Mouse (Mus musculus) kidney, embryonic 16.5 days (tissue): ENCODE measurements around the gene Prss56. TPM values are rescaled to one million over a fixed set of nuclear protein-coding genes. Genes with fewer than 3 reads are reported as not detected.

Experiments used
- ATAC-seq: fragments of 200-750 bp; cut with Nextera tagmentation; 2 replicates; pipeline ENCODE4 v1.8.0; 2017; ENCODE audit warnings: moderate TSS enrichment; ENCODE audit not compliant: low FRiP score, low TSS enrichment
- H3K27ac ChIP-seq: fragments of 300-500 bp; sonication (generic); 2 replicates; pipeline ENCODE4 v1.5.1; 2014; ENCODE audit warnings: low read length
- H3K27me3 ChIP-seq: fragments of 300-500 bp; sonication (generic); 2 replicates; pipeline ENCODE4 v1.6.1; 2014; ENCODE audit warnings: low read length, control low read depth, mixed read lengths; ENCODE audit not compliant: insufficient read depth
- H3K36me3 ChIP-seq: fragments of 300-500 bp; sonication (generic); 2 replicates; pipeline ENCODE4 v1.6.1; 2014; ENCODE audit warnings: low read length, control low read depth, mixed read lengths; ENCODE audit not compliant: insufficient read depth
- H3K4me1 ChIP-seq: fragments of 300-500 bp; sonication (generic); 2 replicates; pipeline ENCODE4 v1.6.1; 2014; ENCODE audit warnings: low read length, control low read depth, mixed read lengths; ENCODE audit not compliant: insufficient read depth
- H3K4me2 ChIP-seq: fragments of 300-500 bp; sonication (generic); replicated peaks from 2 replicates; pipeline ENCODE4 v1.6.1; 2014; ENCODE audit warnings: low read depth, low read length
- H3K4me3 ChIP-seq: fragments of 300-500 bp; sonication (generic); 2 replicates; pipeline ENCODE4 v1.5.1; 2014; ENCODE audit warnings: mild to moderate bottlenecking, low read length
- H3K9ac ChIP-seq: fragments of 300-500 bp; sonication (generic); replicated peaks from 2 replicates; pipeline ENCODE4 v1.6.1; 2014; ENCODE audit warnings: low read length
- H3K9me3 ChIP-seq: fragments of 300-500 bp; sonication (generic); 2 replicates; pipeline ENCODE4 v1.6.1; 2016; ENCODE audit warnings: low read length, control low read depth
- WGBS: fragments of 180-500 bp; shearing (Covaris S2); extraction: QIAGEN DNeasy Blood & Tissue Kit; methylation state at CpG from one replicate; pipeline ENCODE4 v1.1.7; 2014; 5-methylcytosine and 5-hydroxymethylcytosine counted together
- polyA plus RNA-seq: library from polyadenylated mRNA; unstranded; fragments of >200 nt; fragmentation: Nextera tagmentation; extraction: Ambion mirVana; gene quantifications from 2 replicates; pipeline ENCODE4 v1.2.1, GENCODE M21; 2015

Prss56 gene
- polyA plus RNA-seq: 0.08 TPM in 1 of 2 replicates, not detected in the other

GRCm38 (mm10) chr1:87183013-87183412, at the start of gene Prss56:
Prss56 (plus strand) TSS chr1:87183313.
- Histone ChIP-seq H3K4me2 (no peak within 1 kb of the TSS), H3K9ac (no peak within 1 kb of the TSS), H3K9me3 (no peaks in the 10 kb centered on the region), H3K36me3 (no peaks in the 10 kb centered on the region), H3K27ac (no peak within 1 kb of the TSS), H3K27me3 (peaks cover 56% of the 10 kb centered on the region), H3K4me1 (peaks cover 20% of the 10 kb centered on the region), H3K4me3 (no peak within 1 kb of the TSS)
- no peak for ATAC-seq
- WGBS: 18% methylated on average over 9 of the region's 9 CpGs

- no peaks in the 10 kb centered on the region for H3K27me3 ChIP-seq
- no peaks in the 10 kb centered on the region for H3K36me3 ChIP-seq
- no peak overlapping the region for H3K4me3 ChIP-seq
- ATAC-seq: no peak
- no peaks in the 10 kb centered on the region for H3K4me1 ChIP-seq
- no peaks in the 10 kb centered on the region for H3K9me3 ChIP-seq
- H3K27ac ChIP-seq: no peak overlapping the region
- no peak overlapping the region for H3K9ac ChIP-seq
- 92% methylated on average over 4 of the region's 4 CpGs for WGBS
- H3K4me2 ChIP-seq: no peak overlapping the region
These were observed 41.6 kb upstream of the Prss56 start for GRCm38 (mm10) chr1:87141550-87141949.

GRCm38 (mm10) chr1:87142456-87142855, 40.7 kb upstream of the Prss56 start:
- no peak for ATAC-seq
- WGBS: 55% methylated on average over 9 of the region's 9 CpGs

GRCm38 (mm10) chr1:87143141-87143540, 40.0 kb upstream of the Prss56 start:
- 77% methylated on average over 10 of the region's 10 CpGs for WGBS
- no peak overlapping the region for H3K27ac ChIP-seq
- no peaks in the 10 kb centered on the region for H3K27me3 ChIP-seq
- no peaks in the 10 kb centered on the region for H3K9me3 ChIP-seq
- no peak for ATAC-seq
- H3K36me3 ChIP-seq: no peaks in the 10 kb centered on the region
- H3K4me2 ChIP-seq: no peak overlapping the region
- no peak overlapping the region for H3K9ac ChIP-seq
- H3K4me3 ChIP-seq: no peak overlapping the region
- H3K4me1 ChIP-seq: no peaks in the 10 kb centered on the region

More at GRCm38 (mm10) chr1:87142456-87142855, 40.7 kb upstream of the Prss56 start:
- no peak overlapping the region for H3K4me2 ChIP-seq
- no peaks in the 10 kb centered on the region for H3K9me3 ChIP-seq
- no peak overlapping the region for H3K4me3 ChIP-seq
- no peaks in the 10 kb centered on the region for H3K4me1 ChIP-seq
- H3K27ac ChIP-seq: no peak overlapping the region
- no peaks in the 10 kb centered on the region for H3K36me3 ChIP-seq
- H3K27me3 ChIP-seq: no peaks in the 10 kb centered on the region
- no peak overlapping the region for H3K9ac ChIP-seq

GRCm38 (mm10) chr1:87149422-87149821, 33.7 kb upstream of the Prss56 start:
- no peaks in the 10 kb centered on the region for H3K9me3 ChIP-seq
- H3K4me1 ChIP-seq: peaks cover 6% of the 10 kb centered on the region
- H3K36me3 ChIP-seq: no peaks in the 10 kb centered on the region
- no peak overlapping the region for H3K4me2 ChIP-seq
- ATAC-seq: no peak
- 35% methylated on average over 13 of the region's 13 CpGs for WGBS
- H3K4me3 ChIP-seq: no peak overlapping the region
- H3K27ac ChIP-seq: no peak overlapping the region
- peaks cover 40% of the 10 kb centered on the region for H3K27me3 ChIP-seq
- no peak overlapping the region for H3K9ac ChIP-seq

GRCm38 (mm10) chr1:87151286-87151685, 31.8 kb upstream of the Prss56 start:
- Histone ChIP-seq H3K4me1 (peaks cover 21% of the 10 kb centered on the region), H3K27me3 (peaks cover 59% of the 10 kb centered on the region), H3K27ac (no peak overlapping the region), H3K4me2 (no peak overlapping the region), H3K36me3 (no peaks in the 10 kb centered on the region), H3K9ac (no peak overlapping the region), H3K9me3 (no peaks in the 10 kb centered on the region), H3K4me3 (no peak overlapping the region)
- WGBS: 75% methylated on average over 6 of the region's 6 CpGs
- ATAC-seq: no peak

- Histone ChIP-seq H3K27me3 (peaks cover 85% of the 10 kb centered on the region), H3K4me3 (peak overlapping the region; percentile 39), H3K9ac (no peak overlapping the region), H3K4me1 (peaks cover 21% of the 10 kb centered on the region), H3K27ac (no peak overlapping the region), H3K36me3 (no peaks in the 10 kb centered on the region), H3K4me2 (peak overlapping the region; percentile 53), H3K9me3 (no peaks in the 10 kb centered on the region)
- no peak for ATAC-seq
- under 1% methylated on average over 64 of the region's 72 CpGs for WGBS
These were observed 29.2 kb upstream of the Prss56 start for GRCm38 (mm10) chr1:87153776-87154500.

- no peak overlapping the region for H3K9ac ChIP-seq
- ATAC-seq: 0 out of 2 replicates have a peak, but pooled peaks have one; percentile 10
- H3K27me3 ChIP-seq: peaks cover 88% of the 10 kb centered on the region
- H3K9me3 ChIP-seq: no peaks in the 10 kb centered on the region
- peaks cover 21% of the 10 kb centered on the region for H3K4me1 ChIP-seq
- peak overlapping the region; percentile 53 for H3K4me2 ChIP-seq
- 2% methylated on average over 58 of the region's 58 CpGs for WGBS
- H3K36me3 ChIP-seq: no peaks in the 10 kb centered on the region
- no peak overlapping the region for H3K27ac ChIP-seq
- peak overlapping the region; percentile 39 for H3K4me3 ChIP-seq
These were observed 28.5 kb upstream of the Prss56 start for GRCm38 (mm10) chr1:87154501-87155120.

GRCm38 (mm10) chr1:87155531-87156198, 27.4 kb upstream of the Prss56 start:
- H3K4me1 ChIP-seq: peaks cover 21% of the 10 kb centered on the region
- no peaks in the 10 kb centered on the region for H3K9me3 ChIP-seq
- WGBS: under 1% methylated on average over 36 of the region's 56 CpGs
- H3K9ac ChIP-seq: no peak overlapping the region; the same call in 1 of the 2 replicates
- H3K27me3 ChIP-seq: peaks cover 91% of the 10 kb centered on the region
- H3K27ac ChIP-seq: no peak overlapping the region
- H3K4me3 ChIP-seq: peak overlapping the region; percentile 45
- no peak; the same call in 1 of the 2 replicates for ATAC-seq
- H3K36me3 ChIP-seq: no peaks in the 10 kb centered on the region
- peak overlapping the region; percentile 62 for H3K4me2 ChIP-seq
